In genomic region chr11:53299551-53300329, GRCm38 (mm10) we compare ENCODE assay signal across 8 mouse cellular contexts. TPM values are rescaled to one million over a fixed set of nuclear protein-coding genes. Genes with fewer than 3 reads are reported as not detected.
DNase-seq lines count a peak whose midpoint lies in the region; ATAC-seq and TF ChIP-seq lines count a peak whose summit lies in the region.

No protein-coding gene starts in this region.

- H3K4me3 ChIP-seq in CH12.LX (replicated peaks in 1 of 3; ENCODE audit: low read depth in 2 of 3, low read length in 2 of 3, poor library complexity in 1 of 3), result peak overlapping the region; percentile 91 to 95 (median 93)
- peak overlapping the region; percentile 75 for H3K4me3 ChIP-seq in brown adipose tissue, adult 24 weeks (ENCODE audit: insufficient read depth, low read depth, low read length)
- H3K4me3 ChIP-seq in forebrain, embryonic 10.5 days, result peak overlapping the region; percentile 100
- H3K4me3 ChIP-seq in lung, embryonic 14.5 days (ENCODE audit: low read depth, low read length), result peak overlapping the region; percentile 99
- H3K4me3 ChIP-seq in olfactory bulb, adult 2 months (ENCODE audit: insufficient read depth, low read depth, low read length), result peak overlapping the region; percentile 75

- H3K9me3 ChIP-seq in CH12.LX (replicated peaks; ENCODE audit: low read length), result no peaks in the 10 kb centered on the region
- H3K9me3 ChIP-seq in forebrain, embryonic 10.5 days, result no peaks in the 10 kb centered on the region
- no peaks in the 10 kb centered on the region for H3K9me3 ChIP-seq in lung, embryonic 14.5 days (ENCODE audit: low read depth, low read length)

- TF ChIP-seq POLR2A in CH12.LX (IDR thresholded peaks at IDR 0.05; ENCODE audit: low read depth, low read length), result peak; percentile 48; the same call in 1 of the 2 replicates
- no peak for TF ChIP-seq POLR2A in olfactory bulb, adult 2 months (IDR thresholded peaks at IDR 0.05; ENCODE audit: insufficient read depth, low read depth, low read length)

- TF ChIP-seq EP300 in CH12.LX (IDR thresholded peaks at IDR 0.05; ENCODE audit: low read length), result no peak

- peak overlapping the region; percentile 99 for H3K9ac ChIP-seq in CH12.LX (ENCODE audit: insufficient read depth, low read depth)
- peak overlapping the region; percentile 99 for H3K9ac ChIP-seq in lung, embryonic 14.5 days

- WGBS in forebrain, embryonic 10.5 days, result under 1% methylated on average over 80 of the region's 80 CpGs
- under 1% methylated on average over 80 of the region's 80 CpGs for WGBS in large intestine, adult 2 months
- WGBS in lung, embryonic 14.5 days, result under 1% methylated on average over 80 of the region's 80 CpGs
- under 1% methylated on average over 80 of the region's 80 CpGs for WGBS in olfactory bulb, adult 2 months

- peak overlapping the region; percentile 94 for H3K27ac ChIP-seq in CH12.LX (ENCODE audit: insufficient read depth, low read depth)
- peak overlapping the region; percentile 85 for H3K27ac ChIP-seq in brown adipose tissue, adult 24 weeks (replicated peaks; ENCODE audit: low read depth, low read length)
- H3K27ac ChIP-seq in forebrain, embryonic 10.5 days, result peak overlapping the region; percentile 97
- peak overlapping the region; percentile 99 for H3K27ac ChIP-seq in lung, embryonic 14.5 days (ENCODE audit: low read depth)
- peak overlapping the region; percentile 50 for H3K27ac ChIP-seq in olfactory bulb, adult 2 months (ENCODE audit: insufficient read depth, low read depth, low read length)

- peak; percentile 78 for DNase-seq in CH12.LX (ENCODE audit: extremely low read depth)
- peak; percentile 43 for DNase-seq in forebrain, embryonic 10.5 days (ENCODE audit: extremely low spot score, low spot score)
- peak; percentile 73 to 76 for DNase-seq in heart, postnatal 10 days
- DNase-seq in large intestine, adult 2 months (ENCODE audit: low read depth, low spot score), result peak; percentile 44
- DNase-seq in lung, embryonic 14.5 days, result peak; percentile 70
- DNase-seq in thymus, postnatal 10 days (ENCODE audit: low spot score in 2 of 2), result peak; percentile 50 to 64

- H3K4me1 ChIP-seq in CH12.LX (ENCODE audit: control insufficient read depth in 1 of 2, insufficient read depth in 2 of 2), result peaks cover 3 to 46% of the 10 kb centered on the region in 2 experiments
- peaks cover 7% of the 10 kb centered on the region; the same call in 1 of the 2 replicates for H3K4me1 ChIP-seq in brown adipose tissue, adult 24 weeks (ENCODE audit: control insufficient read depth, insufficient read depth, insufficient read length, low read length)
- H3K4me1 ChIP-seq in forebrain, embryonic 10.5 days, result peaks cover 32% of the 10 kb centered on the region
- H3K4me1 ChIP-seq in lung, embryonic 14.5 days (ENCODE audit: insufficient read depth), result peaks cover 7% of the 10 kb centered on the region; the same call in 1 of the 2 replicates
- peaks cover 13% of the 10 kb centered on the region for H3K4me1 ChIP-seq in olfactory bulb, adult 2 months (ENCODE audit: control insufficient read depth, insufficient read depth, low read length)

- intact Hi-C loops in heart, postnatal 10 days (cut with DNase I), result loop anchor here (2.0 kb wide), 1 partner anchor 51 kb away; the partner anchor contains the start of gene Aff4

- H3K27me3 ChIP-seq in CH12.LX (replicated peaks), result no peaks in the 10 kb centered on the region
- H3K27me3 ChIP-seq in forebrain, embryonic 10.5 days (ENCODE audit: poor library complexity, severe bottlenecking), result no peaks in the 10 kb centered on the region
- H3K27me3 ChIP-seq in lung, embryonic 14.5 days (ENCODE audit: insufficient read depth, low read length), result no peaks in the 10 kb centered on the region

- no peak for TF ChIP-seq RAD21 in CH12.LX (IDR thresholded peaks at IDR 0.05; ENCODE audit: low read depth, low read length)

- ATAC-seq in lung, embryonic 14.5 days (ENCODE audit: insufficient read depth), result peak; percentile 75

- peak overlapping the region; percentile 52 for H3K4me2 ChIP-seq in CH12.LX (ENCODE audit: insufficient read depth, low read depth, poor library complexity, severe bottlenecking)
- peak overlapping the region; percentile 81 for H3K4me2 ChIP-seq in lung, embryonic 14.5 days

- H3K36me3 ChIP-seq in CH12.LX (replicated peaks in 1 of 2; ENCODE audit: control insufficient read depth in 1 of 2, insufficient read depth in 1 of 2, low read length in 1 of 2), result peaks cover 0 to 37% of the 10 kb centered on the region in 2 experiments
- peaks cover 40% of the 10 kb centered on the region for H3K36me3 ChIP-seq in forebrain, embryonic 10.5 days (replicated peaks)
- H3K36me3 ChIP-seq in lung, embryonic 14.5 days (ENCODE audit: insufficient read depth), result peaks cover 7% of the 10 kb centered on the region; the same call in 1 of the 2 replicates

- H3K79me2 ChIP-seq in CH12.LX (replicated peaks; ENCODE audit: control insufficient read depth, extremely low read depth, insufficient read depth, poor library complexity, severe bottlenecking), result peaks cover 54% of the 10 kb centered on the region

- dilution Hi-C loops in CH12.LX (cut with MboI; ENCODE audit: extremely low pct_ligation_motif_present, extremely low pct_unique_long_range_greater_than_20kb, low sequenced_read_pairs), result no loop called here

- no peak for TF ChIP-seq CTCF in CH12.LX (conservative IDR thresholded peaks at IDR 0.05 in 1 of 2, IDR thresholded peaks at IDR 0.05 in 1 of 2; ENCODE audit: low read depth in 2 of 2, low read length in 2 of 2)
- no peak for TF ChIP-seq CTCF in lung, embryonic 14.5 days (IDR thresholded peaks at IDR 0.05; ENCODE audit: low read depth)
- TF ChIP-seq CTCF in olfactory bulb, adult 2 months (IDR thresholded peaks at IDR 0.05; ENCODE audit: insufficient read depth, low read depth, low read length), result no peak

- in situ Hi-C loops in CH12.LX (cut with MboI; ENCODE audit: low pct_ligation_motif_present, low pct_unique_long_range_greater_than_20kb, low sequenced_read_pairs), result no loop called here

TF ChIP-seq in CH12.LX, 34 proteins besides CTCF, POLR2A, EP300 and RAD21 (continues in another document):
- TF ChIP-seq USF1 (IDR thresholded peaks at IDR 0.05; ENCODE audit: low read depth, low read length) (0 out of 2 replicates have a peak, but pooled peaks have one; percentile 4), SIN3A (IDR thresholded peaks at IDR 0.05; ENCODE audit: low read length) (peak; percentile 84), MAFK (IDR thresholded peaks at IDR 0.05; ENCODE audit: insufficient replicate concordance, low read length) (no peak), ZC3H11A (IDR thresholded peaks at IDR 0.05; ENCODE audit: low read depth, low read length) (no peak), BHLHE40 (IDR thresholded peaks at IDR 0.05; ENCODE audit: low read depth, low read length) (peak; percentile 93), TBP (conservative IDR thresholded peaks at IDR 0.05; ENCODE audit: low read depth, low read length) (0 out of 2 replicates have a peak, but pooled peaks have one; percentile 50), MXI1 (IDR thresholded peaks at IDR 0.05; ENCODE audit: low read depth, low read length) (peak; percentile 95), JUND (conservative IDR thresholded peaks at IDR 0.05; ENCODE audit: low read depth, low read length) (no peak), MYC (IDR thresholded peaks at IDR 0.05; ENCODE audit: low read depth, low read length) (peak; percentile 92), JUN (IDR thresholded peaks at IDR 0.05; ENCODE audit: insufficient read depth, low read depth, low read length) (no peak), E2F4 (IDR thresholded peaks at IDR 0.05; ENCODE audit: insufficient replicate concordance, low read depth, low read length) (no peak), CHD1 (IDR thresholded peaks at IDR 0.05; ENCODE audit: low read depth, low read length) (peak; percentile 80; the same call in 1 of the 2 replicates), POLR2AphosphoS2 (IDR thresholded peaks at IDR 0.05; ENCODE audit: low read depth, low read length) (no peak; the same call in none of the 2 replicates)

RNA-seq across cellular contexts. Expression of gene Hspa4, which starts 0.5 kb away (rescaled TPM):
- 184 and 238 TPM in 2 replicates for total RNA-seq in CH12.LX (2012; rRNA removed)
- 363 and 438 TPM in 2 replicates for total RNA-seq in CH12.LX (2014; rRNA removed)
- polyA plus RNA-seq in CH12.LX (2012; ENCODE audit: insufficient read length, low read depth), result 529 and 585 TPM in 2 replicates
- polyA plus RNA-seq in brown adipose tissue, adult 24 weeks (2012; ENCODE audit: insufficient read depth, insufficient read length, missing spikeins), result 119 and 138 TPM in 2 replicates
- 127 and 136 TPM in 2 replicates for polyA plus RNA-seq in forebrain, embryonic 10.5 days (2016; fragmentation: Nextera tagmentation; extraction: Ambion mirVana)
- 100 to 1,000 TPM; 128 to 136 TPM for total RNA-seq in heart, postnatal 10 days (2021)
- polyA plus RNA-seq in large intestine, adult 2 months (2012; rRNA removed), result 16.4 and 23.4 TPM in 2 replicates
- 105 and 109 TPM in 2 replicates for polyA plus RNA-seq in lung, embryonic 14.5 days (2014; fragmentation: Nextera tagmentation; extraction: Ambion mirVana)
- polyA plus RNA-seq in olfactory bulb, adult 2 months (2012; ENCODE audit: insufficient read depth, insufficient read length, low replicate concordance, missing spikeins), result 708 TPM in 1 of 2 replicates, not detected in the other

RNA-seq across cellular contexts. Expression of gene Zcchc10, which starts 24.7 kb away (rescaled TPM):
- total RNA-seq in CH12.LX (2012; rRNA removed), result 4.9 and 8.7 TPM in 2 replicates
- total RNA-seq in CH12.LX (2014; rRNA removed), result 20.7 and 24.3 TPM in 2 replicates
- 72.4 and 74.2 TPM in 2 replicates for polyA plus RNA-seq in CH12.LX (2012; ENCODE audit: insufficient read length, low read depth)
- 10.4 and 13.9 TPM in 2 replicates for polyA plus RNA-seq in brown adipose tissue, adult 24 weeks (2012; ENCODE audit: insufficient read depth, insufficient read length, missing spikeins)
- 24.1 and 27.7 TPM in 2 replicates for polyA plus RNA-seq in forebrain, embryonic 10.5 days (2016; fragmentation: Nextera tagmentation; extraction: Ambion mirVana)
- 1 to 10 TPM; 7.5 to 8.1 TPM for total RNA-seq in heart, postnatal 10 days (2021)
- polyA plus RNA-seq in large intestine, adult 2 months (2012; rRNA removed), result 3.2 and 3.3 TPM in 2 replicates
- 24.0 and 27.7 TPM in 2 replicates for polyA plus RNA-seq in lung, embryonic 14.5 days (2014; fragmentation: Nextera tagmentation; extraction: Ambion mirVana)
- not detected in 2 replicates for polyA plus RNA-seq in olfactory bulb, adult 2 months (2012; ENCODE audit: insufficient read depth, insufficient read length, low replicate concordance, missing spikeins)

RNA-seq across cellular contexts. Expression of gene Aff4, which starts 50.9 kb away (rescaled TPM):
- total RNA-seq in CH12.LX (2012; rRNA removed), result 19.8 and 24.0 TPM in 2 replicates
- total RNA-seq in CH12.LX (2014; rRNA removed), result 22.1 and 25.7 TPM in 2 replicates
- polyA plus RNA-seq in CH12.LX (2012; ENCODE audit: insufficient read length, low read depth), result 50.6 and 51.4 TPM in 2 replicates
- polyA plus RNA-seq in brown adipose tissue, adult 24 weeks (2012; ENCODE audit: insufficient read depth, insufficient read length, missing spikeins), result 17.7 and 77.7 TPM in 2 replicates
- polyA plus RNA-seq in forebrain, embryonic 10.5 days (2016; fragmentation: Nextera tagmentation; extraction: Ambion mirVana), result 31.5 and 33.5 TPM in 2 replicates
- total RNA-seq in heart, postnatal 10 days (2021), result 100 to 1,000 TPM; 127 to 129 TPM
- 6.9 and 13.6 TPM in 2 replicates for polyA plus RNA-seq in large intestine, adult 2 months (2012; rRNA removed)
- 56.5 and 62.9 TPM in 2 replicates for polyA plus RNA-seq in lung, embryonic 14.5 days (2014; fragmentation: Nextera tagmentation; extraction: Ambion mirVana)
- polyA plus RNA-seq in olfactory bulb, adult 2 months (2012; ENCODE audit: insufficient read depth, insufficient read length, low replicate concordance, missing spikeins), result 856 and 1,023 TPM in 2 replicates

Comparison
In these comparisons a context has a peak if more than half of its experiments do, and no peak if none do; other contexts are left out.
1. Peak in every context shown above with its lines: DNase-seq, ATAC-seq, H3K4me3 ChIP-seq and H3K27ac ChIP-seq.
2. RNA of gene Aff4, which starts 50.9 kb away (polyA plus RNA-seq): 856 to 1,023 TPM in olfactory bulb, adult 2 months; 17.7 to 77.7 TPM in brown adipose tissue, adult 24 weeks, 56.5 to 62.9 TPM in lung, embryonic 14.5 days, 50.6 to 51.4 TPM in CH12.LX, 31.5 to 33.5 TPM in forebrain, embryonic 10.5 days and 6.9 to 13.6 TPM in large intestine, adult 2 months; every median in the first group is over 10 times any median in the second.